Mouse (Mus musculus) lung, postnatal 10 days (tissue): ENCODE measurements at regions not wholly inside any gene's neighbourhood (a gene's known extent, or its start where the extent isn't known, plus 50 kb on each side); places are given as distances from the start of the nearest gene placed in this dataset.

Source experiments
- DNase-seq: peaks from one replicate; pipeline ENCODE4 v3.0.0; 2021

GRCm38 (mm10) chr17:87531411-87532157 lies 84.8 kb upstream of the Calm2 start:
- peak; percentile 49 for DNase-seq

GRCm38 (mm10) chr17:87532158-87532545 lies 85.4 kb upstream of the Calm2 start:
- peak; percentile 40 for DNase-seq

DNA sequence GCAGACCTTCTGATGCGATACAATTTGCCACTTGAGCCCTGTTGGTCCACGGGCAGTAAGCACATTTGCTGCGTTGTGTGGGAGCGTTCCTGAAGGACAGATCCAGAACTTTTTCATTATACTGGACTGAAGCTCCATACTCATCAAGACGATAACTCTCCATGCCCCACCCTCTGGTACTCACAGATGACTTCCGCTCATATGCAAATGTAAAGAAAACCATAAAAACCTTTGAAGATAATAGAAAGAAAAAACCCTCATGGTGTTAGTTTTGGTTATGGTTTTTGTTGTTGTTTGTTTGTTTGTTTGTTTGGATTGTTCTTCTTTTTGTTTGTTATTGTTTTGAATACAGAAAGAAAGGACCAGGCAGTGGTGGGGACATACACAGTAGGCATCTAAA lies 86.0 kb upstream of the Calm2 start:
- DNase-seq: no peak

DNA sequence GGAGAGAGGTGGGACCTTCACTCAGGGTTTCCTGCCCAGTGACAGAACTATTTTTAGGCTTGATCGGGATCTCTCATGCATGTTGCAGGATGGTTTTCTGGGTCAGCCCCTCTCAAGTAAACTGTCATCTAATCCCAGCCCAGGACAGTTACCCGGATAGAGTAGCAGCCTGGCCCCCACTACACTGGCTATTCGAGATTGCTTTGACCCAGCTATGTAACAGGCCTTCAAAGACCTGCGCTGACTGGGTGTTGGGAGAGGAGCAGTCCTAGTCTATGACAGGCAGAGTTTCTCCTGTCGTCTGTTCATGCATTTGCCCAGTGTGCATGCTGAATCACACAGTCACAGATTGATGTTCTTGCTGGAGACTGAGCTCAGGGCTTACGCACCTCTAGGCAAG lies 86.2 kb upstream of the Epcam start:
- DNase-seq: no peak

GRCm38 (mm10) chr17:87550518-87551164 lies 85.1 kb upstream of the Epcam start:
- no peak for DNase-seq

GRCm38 (mm10) chr17:87554561-87554960 lies 81.2 kb upstream of the Epcam start:
- no peak for DNase-seq

DNA sequence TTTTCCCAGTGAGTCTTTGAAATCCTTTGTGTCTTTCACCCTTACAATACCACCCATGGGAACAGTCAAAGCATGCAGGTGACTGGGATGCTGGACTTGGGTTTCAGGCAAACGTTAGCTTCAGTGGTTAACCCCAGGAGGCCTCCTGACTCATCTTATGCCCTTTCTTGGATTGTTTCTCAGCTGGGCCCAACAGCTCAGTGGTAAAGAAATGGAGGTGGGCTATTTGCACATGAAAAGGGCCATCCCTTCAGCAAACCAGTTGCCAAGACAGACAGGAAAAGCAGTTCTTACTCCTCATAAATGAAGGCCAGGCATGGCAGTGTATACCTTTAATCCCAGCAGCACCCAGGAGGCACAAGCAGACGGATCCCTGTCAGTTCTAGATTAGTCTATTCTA lies 77.4 kb upstream of the Epcam start:
- DNase-seq: no peak

- no peak for DNase-seq
Observed at GRCm38 (mm10) chr17:87559641-87560040, 76.1 kb upstream of the Epcam start.

DNA sequence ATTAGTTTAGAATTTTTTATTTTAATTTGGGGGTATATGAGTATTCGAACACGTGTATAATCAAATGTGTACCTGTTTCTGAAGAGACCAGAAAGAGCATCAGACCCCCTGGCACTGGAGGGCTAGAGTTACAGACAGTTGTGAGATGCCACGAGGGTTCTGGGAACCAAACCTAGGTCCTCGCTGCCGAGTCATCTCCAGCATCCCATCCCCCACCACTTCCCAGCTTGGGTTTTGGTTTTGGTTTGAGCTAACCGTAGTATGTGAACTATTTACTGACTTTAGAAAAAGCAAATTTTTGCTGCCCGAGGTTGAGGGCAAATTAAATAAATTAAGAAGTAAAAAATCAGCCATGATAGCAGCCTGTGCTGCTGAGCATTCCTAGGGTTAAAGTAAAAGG lies 74.9 kb upstream of the Epcam start:
- DNase-seq: no peak

DNA sequence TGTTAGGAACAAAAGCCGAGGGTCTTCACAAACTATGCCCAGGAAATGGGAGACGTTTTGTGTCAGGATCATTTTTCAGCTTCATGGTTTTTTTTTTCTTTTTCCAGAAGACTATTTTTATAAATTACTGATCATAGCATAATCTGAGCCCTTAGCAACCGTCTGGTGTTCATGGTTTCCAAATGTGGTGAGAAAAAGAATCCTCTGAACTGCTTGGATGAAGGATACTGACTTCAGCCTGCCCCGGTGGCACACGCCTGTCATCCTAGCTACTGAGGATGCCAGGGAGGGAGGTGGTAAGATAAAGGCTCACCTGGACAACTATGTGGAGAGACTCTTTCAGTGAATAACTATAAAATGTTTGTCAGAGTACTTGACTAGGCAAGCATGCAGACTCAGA lies 72.4 kb upstream of the Epcam start:
- no peak for DNase-seq

- DNase-seq: no peak
Observed at GRCm38 (mm10) chr17:87565631-87566030, 70.1 kb upstream of the Epcam start.

- DNase-seq: no peak
Observed at GRCm38 (mm10) chr17:87566296-87566695, 69.5 kb upstream of the Epcam start.

DNA sequence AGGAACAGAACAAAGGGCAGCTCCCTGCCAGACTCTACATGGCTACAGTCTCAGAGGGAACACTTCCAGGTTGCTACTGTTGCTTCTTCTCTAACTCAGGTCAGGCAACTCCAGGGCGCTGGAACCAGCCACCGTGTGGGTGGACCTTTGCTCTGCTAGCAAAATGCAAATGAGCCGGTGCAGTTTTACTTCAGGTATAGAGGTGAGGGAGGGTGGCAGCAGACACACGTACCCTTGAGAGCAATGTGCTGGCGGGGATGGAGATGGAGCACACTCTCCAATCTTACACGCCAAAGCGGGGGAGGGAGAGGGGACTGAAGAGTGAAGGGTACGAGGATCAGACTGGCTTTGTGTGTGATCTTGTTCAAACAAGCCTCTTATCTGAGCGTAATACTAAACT lies 68.8 kb upstream of the Epcam start:
- no peak for DNase-seq

DNA sequence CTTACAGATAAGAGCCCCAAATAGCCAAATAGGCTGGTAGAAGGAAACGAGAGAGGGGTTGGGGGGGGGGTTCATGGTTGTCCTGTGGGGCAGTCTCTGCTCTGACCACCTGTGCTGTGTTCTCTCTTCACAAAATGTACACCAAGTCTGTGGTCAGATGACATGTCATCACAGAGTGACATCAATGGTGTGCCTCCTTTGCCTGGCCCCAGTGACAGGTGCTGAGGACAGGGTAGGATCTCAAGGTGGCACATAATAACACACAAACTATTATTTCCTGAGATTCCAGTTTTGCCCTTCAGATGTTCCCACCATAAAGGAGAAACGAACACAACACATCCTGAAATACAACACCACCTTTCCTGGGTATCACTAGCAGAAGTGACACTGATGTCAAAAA lies 68.3 kb upstream of the Epcam start:
- DNase-seq: no peak

GRCm38 (mm10) chr17:87569981-87570380 lies 65.8 kb upstream of the Epcam start:
- DNase-seq: no peak

DNA sequence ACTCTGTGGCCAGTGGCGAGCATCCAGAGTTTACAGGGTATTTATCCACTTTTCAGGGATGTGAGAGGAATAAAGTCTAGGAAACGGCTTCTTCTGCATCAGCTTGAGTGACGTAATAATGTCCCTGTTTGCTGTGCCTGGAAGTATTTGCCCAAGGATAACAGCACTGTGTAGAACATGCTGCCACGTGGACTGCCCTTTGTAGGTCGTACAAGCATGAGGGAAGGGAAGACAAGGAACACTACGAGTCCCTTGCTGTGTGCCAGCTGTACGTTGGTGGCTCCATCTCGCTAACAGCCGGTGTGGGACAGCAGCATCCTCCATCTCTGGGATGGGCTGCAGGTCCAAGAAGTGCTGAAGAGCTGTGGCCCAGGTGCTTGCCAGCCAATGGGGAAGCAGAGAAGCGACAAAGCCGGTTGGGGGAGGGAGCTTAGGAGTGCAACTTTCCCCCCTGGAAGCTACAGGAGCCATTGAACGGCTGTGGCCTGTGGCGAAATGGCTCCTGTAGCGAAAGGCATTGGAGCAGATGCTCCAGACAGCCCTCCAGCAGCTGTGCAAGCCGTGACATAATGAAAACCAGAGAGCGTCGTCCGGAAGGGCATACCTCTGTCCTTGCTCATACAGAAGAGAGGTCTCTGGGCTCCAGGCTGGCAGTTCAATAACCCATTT lies 65.0 kb upstream of the Epcam start:
- DNase-seq: no peak

DNA sequence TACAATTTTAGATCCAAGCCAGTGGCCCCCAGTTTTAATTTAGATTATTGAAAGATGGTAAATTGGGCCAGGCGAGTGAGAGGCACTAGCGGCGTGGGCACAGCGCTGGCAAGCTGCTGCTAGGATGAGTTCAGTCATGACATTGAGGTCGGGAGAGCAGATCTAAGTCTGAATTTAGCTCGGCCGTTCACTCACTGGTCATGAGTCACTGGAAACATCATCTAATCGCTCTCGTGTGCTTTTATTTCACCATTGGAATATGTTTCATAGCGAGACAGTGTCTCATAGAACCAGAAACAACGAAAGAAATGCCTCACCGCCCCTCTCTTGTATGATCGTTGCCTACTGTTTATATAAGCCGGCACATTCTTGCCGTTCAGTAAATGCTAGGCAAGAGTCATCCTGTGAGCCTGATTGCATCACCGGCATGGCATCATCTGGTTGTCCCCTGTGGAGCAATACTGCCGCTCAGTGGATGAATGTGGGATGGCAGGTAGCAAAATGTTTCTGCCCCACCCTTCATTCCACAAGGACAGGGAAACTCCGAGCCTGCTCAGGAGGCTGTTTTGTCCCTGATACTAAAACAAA lies 64.3 kb upstream of the Epcam start:
- DNase-seq: peak; percentile 96

DNA sequence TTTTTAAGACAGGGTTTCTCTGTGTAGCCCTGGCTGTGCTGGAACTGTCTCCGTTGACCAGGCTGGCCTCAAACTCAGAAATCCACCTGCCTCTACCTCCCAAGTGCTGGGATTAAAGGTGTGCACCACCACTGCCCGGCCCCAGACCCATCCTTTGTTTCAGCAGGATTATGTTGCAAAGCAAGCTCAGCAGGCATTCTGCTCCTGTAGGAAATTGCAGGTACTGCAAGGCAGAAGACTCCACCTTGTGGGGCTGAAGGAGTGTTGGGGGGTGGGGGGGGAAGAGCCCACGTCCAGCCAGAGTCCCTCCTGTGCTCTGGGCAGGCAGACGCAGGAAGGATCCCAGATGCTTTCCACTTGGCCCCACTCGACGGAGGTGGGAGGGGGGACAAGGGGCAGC lies 52.2 kb upstream of the Epcam start:
- DNase-seq: no peak

DNA sequence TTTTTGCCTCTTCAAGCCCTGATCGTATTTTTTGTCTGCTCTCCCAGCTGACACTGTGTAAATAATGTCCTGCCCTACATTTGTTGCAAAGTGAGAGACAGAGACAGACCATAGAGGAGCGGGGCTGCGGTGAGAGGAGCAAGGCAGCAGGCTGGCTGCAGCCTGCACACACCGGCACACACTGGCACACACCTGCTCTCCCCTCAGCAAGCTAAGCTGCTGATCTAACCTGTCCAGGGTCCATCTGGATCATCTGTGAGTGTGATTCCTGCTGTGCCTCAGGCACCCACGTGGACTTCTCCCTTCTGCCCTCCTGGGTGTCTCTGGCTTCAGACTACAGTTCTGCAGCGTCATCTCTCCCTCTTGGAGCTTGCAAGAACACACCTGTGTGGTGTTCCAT lies 50.4 kb upstream of the Epcam start:
- no peak for DNase-seq
